Mouse (Mus musculus) ES-Bruce4 (cell line): ENCODE measurements at regions not wholly inside any gene's neighbourhood (a gene's known extent, or its start where the extent isn't known, plus 50 kb on each side); places are given as distances from the start of the nearest gene placed in this dataset.

Experiments
- H3K27ac ChIP-seq: 2 replicates; pipeline ENCODE4 v1.5.1; 2012; ENCODE audit warnings: low read length, inconsistent platforms; ENCODE audit not compliant: insufficient read depth
- H3K27me3 ChIP-seq: 2 replicates; pipeline ENCODE4 v1.6.1; 2012; ENCODE audit warnings: mild to moderate bottlenecking, low read length, inconsistent platforms; ENCODE audit not compliant: control insufficient read depth, poor library complexity, insufficient read depth, severe bottlenecking
- H3K36me3 ChIP-seq: 2 replicates; pipeline ENCODE4 v1.6.1; 2012; ENCODE audit warnings: inconsistent platforms, mild to moderate bottlenecking, low read length, moderate library complexity; ENCODE audit not compliant: control insufficient read depth, poor library complexity, insufficient read depth, severe bottlenecking
- H3K4me1 ChIP-seq: one replicate; pipeline ENCODE4 v1.8.1; 2011; ENCODE audit warnings: low read length; ENCODE audit not compliant: control insufficient read depth, insufficient read depth
- H3K4me3 ChIP-seq: 2 replicates; pipeline ENCODE4 v1.5.1; 2011; ENCODE audit warnings: low read depth, mild to moderate bottlenecking, low read length
- H3K9ac ChIP-seq: 2 replicates; pipeline ENCODE4 v1.6.1; 2012; ENCODE audit warnings: low read depth, mild to moderate bottlenecking, inconsistent platforms; ENCODE audit not compliant: poor library complexity, severe bottlenecking
- H3K9me3 ChIP-seq: replicated peaks from 2 replicates; pipeline ENCODE4 v1.6.1; 2012; ENCODE audit warnings: mild to moderate bottlenecking, low read length, inconsistent platforms; ENCODE audit not compliant: control insufficient read depth, poor library complexity, insufficient read depth, severe bottlenecking
- CTCF ChIP-seq: IDR thresholded peaks from one replicate; pipeline ENCODE4 v1.8.1; 2011; ENCODE audit warnings: low read depth, low read length
- EP300 ChIP-seq: IDR thresholded peaks from 2 replicates; pipeline ENCODE4 v1.6.1; 2011; ENCODE audit warnings: low read depth, low read length; ENCODE audit not compliant: insufficient read depth
- POLR2A ChIP-seq: IDR thresholded peaks from one replicate; pipeline ENCODE4 v1.8.1; 2011; ENCODE audit warnings: low read length; ENCODE audit not compliant: insufficient read depth

DNA sequence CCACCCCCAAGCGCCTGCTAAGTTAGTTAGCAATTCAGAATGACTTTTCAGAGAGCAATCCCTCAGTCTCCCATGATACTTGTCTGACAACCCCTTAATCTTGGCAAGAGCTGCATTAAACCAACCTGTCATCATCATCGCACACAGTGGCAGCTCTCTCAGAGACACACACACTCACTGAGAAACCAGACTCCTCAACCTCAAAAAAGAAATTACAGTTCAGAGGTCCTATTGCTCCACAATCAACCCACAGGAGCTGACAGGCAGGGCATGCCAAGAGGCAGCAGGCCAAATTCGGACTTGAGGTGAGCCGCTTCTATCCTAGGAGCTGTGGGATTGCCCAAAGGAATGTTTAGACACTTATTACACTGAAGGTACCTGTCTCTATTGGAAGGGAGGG lies 343.3 kb upstream of the Clint1 start:
- no peak for TF ChIP-seq EP300
- TF ChIP-seq CTCF: no peak
- no peak for TF ChIP-seq POLR2A
- no peaks in the 10 kb centered on the region for H3K9me3 ChIP-seq
- H3K36me3 ChIP-seq: no peaks in the 10 kb centered on the region
- no peak overlapping the region for H3K9ac ChIP-seq
- H3K4me1 ChIP-seq: no peaks in the 10 kb centered on the region
- H3K4me3 ChIP-seq: no peak overlapping the region
- H3K27ac ChIP-seq: no peak overlapping the region
- no peaks in the 10 kb centered on the region for H3K27me3 ChIP-seq

DNA sequence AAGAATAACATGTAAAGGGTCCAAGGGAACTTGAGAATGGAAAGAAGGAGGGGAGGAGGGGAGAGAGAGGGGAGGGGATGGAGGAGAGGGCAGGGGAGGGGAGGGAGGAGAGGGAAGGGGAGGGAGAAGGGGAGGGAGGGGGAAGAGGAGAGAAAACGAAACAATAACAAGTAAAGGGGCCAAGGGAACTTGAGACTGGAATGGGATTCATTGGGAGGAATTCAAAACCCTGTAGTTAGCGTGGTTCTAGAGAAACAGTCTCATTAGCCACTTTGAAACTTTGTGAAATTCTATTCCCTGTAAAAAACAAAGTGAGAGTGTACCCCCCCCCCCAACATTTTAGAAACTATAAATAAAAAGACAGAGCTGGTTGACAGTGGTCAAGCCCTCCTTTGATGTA lies 342.6 kb upstream of the Clint1 start:
- Histone ChIP-seq H3K9ac (no peak overlapping the region), H3K27ac (no peak overlapping the region), H3K9me3 (no peaks in the 10 kb centered on the region), H3K27me3 (no peaks in the 10 kb centered on the region), H3K36me3 (no peaks in the 10 kb centered on the region), H3K4me1 (no peaks in the 10 kb centered on the region), H3K4me3 (no peak overlapping the region)
- TF ChIP-seq CTCF (no peak), EP300 (no peak), POLR2A (no peak)

DNA sequence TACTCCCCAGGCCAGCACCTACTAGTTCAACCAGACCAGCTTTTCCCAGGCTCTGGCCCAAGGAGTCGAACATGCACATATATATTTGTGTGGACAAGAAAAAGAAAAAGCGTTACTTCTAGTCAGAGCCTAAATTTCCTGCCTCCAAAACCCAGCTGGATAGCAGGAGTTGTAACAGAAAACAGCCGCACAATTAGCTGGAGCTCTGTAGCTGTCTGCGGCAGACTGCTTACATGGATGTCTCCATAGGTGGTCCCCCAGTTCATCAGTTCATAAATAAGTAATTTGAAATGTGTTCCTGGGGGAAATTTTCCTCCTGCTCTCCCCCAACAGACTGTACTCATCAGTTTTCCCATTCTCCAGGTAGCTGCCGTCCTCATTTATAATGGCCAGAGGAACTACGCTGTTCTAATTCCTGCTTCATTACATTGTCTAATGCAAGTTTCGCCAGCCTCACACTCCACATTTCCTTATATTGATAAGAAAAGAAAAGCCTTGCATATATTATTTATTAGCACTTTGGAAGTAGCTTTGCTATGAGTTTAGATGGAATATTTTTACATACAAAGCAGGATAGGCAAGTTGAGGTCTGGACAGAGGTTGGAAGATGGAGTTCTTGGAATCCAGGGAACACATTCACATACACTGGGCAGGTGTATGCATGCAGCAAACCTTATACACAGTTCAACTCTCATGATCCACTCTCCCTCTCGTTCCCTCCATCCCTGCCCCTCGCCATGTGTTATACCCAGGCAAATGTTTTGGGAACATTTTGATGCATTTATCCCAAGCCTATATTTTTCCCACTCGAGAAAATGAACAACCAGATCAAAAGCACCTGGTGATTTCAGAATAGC lies 337.2 kb upstream of the Clint1 start:
- Histone ChIP-seq H3K4me1 (no peaks in the 10 kb centered on the region), H3K9ac (no peak overlapping the region), H3K9me3 (no peaks in the 10 kb centered on the region), H3K27ac (no peak overlapping the region), H3K27me3 (no peaks in the 10 kb centered on the region), H3K4me3 (no peak overlapping the region), H3K36me3 (no peaks in the 10 kb centered on the region)
- TF ChIP-seq EP300 (no peak), POLR2A (no peak), CTCF (no peak)

DNA sequence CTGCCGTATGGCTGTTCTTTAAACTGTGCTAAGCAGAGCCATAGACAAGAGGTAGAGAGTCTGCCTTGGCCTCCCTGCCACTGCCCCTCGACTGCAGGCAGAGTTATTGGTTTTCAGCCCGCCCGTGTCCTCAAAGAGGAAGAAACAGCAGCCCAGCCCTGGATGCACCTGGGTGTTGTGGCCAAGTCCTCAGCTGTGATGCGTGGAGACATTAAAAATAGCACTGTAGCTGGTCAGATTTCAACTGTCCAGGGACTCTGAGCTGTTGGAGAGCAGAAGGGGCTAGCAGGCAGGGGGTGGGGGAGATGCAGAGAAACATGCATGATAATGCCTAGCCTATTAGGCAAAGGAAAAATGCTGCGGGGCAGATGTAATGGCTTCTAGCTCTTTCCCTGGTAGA lies 327.1 kb upstream of the Clint1 start:
- no peak overlapping the region for H3K9ac ChIP-seq
- TF ChIP-seq CTCF (no peak), POLR2A (no peak), EP300 (no peak)
- no peaks in the 10 kb centered on the region for H3K36me3 ChIP-seq
- H3K27me3 ChIP-seq: no peaks in the 10 kb centered on the region
- no peaks in the 10 kb centered on the region for H3K4me1 ChIP-seq
- no peak overlapping the region for H3K27ac ChIP-seq
- no peak overlapping the region for H3K4me3 ChIP-seq
- no peaks in the 10 kb centered on the region; the same call in 1 of the 2 replicates for H3K9me3 ChIP-seq

DNA sequence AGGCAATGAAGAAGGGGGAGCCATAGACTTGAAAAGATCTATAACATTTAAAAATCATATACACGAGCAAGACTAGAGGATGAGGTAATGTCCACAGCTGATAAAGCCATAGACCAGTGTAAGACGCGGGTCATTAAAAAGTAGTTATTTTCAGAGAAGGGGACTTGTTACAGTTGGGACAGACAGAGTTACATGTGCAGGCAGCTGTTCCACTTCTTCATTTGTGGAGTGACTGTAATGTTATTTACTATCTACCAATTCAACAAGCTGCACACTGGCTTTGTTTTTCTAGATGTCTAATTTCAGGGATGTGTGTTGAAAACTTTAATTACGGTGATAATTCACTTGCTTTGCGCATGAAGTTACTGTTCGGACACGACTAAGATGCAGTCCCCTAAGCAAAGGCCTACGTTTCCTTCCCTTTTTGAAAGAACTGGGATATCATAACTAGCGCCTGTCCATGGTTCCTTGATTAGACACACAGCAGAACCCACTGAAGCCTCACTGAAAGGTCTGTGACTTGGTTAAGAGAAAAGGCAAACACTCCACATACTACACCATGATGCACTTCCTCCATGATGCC lies 320.7 kb upstream of the Clint1 start:
- H3K36me3 ChIP-seq: no peaks in the 10 kb centered on the region
- H3K9ac ChIP-seq: no peak overlapping the region
- TF ChIP-seq EP300 (no peak), CTCF (no peak), POLR2A (no peak)
- H3K27me3 ChIP-seq: no peaks in the 10 kb centered on the region
- no peak overlapping the region for H3K4me3 ChIP-seq
- H3K27ac ChIP-seq: no peak overlapping the region
- H3K4me1 ChIP-seq: no peaks in the 10 kb centered on the region
- no peaks in the 10 kb centered on the region; the same call in 1 of the 2 replicates for H3K9me3 ChIP-seq

DNA sequence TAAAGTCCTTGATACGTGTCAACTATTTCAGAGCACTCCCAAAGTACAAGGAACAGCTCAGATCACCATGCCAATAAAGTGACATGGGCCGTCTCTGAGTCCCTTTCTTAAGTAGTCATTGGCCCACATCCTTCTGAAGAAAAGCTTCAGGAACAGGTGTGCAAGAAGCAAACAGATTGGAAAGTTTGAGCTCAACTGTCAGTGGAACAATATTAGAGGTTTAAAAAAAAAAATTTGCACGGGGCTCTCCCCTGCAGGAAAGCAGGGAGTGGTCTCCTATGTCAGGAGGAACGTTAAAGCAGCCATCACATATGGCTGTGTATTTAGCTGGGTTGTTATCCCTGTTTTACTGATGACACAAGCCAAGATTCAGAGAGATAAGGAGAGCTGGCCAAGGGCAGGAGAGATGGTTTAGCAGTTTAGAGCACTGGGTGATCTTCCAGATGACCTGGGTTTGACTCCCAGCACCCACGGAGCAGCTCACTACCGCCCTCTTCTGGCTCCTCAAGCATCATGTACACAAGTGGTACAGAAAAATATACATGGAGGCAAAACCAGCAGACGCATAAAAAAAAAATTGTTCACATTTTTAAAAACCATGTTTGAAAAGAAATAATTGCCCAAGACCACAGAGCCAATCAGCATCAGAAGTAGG lies 318.3 kb upstream of the Clint1 start:
- Histone ChIP-seq H3K27me3 (no peaks in the 10 kb centered on the region), H3K9me3 (no peaks in the 10 kb centered on the region), H3K36me3 (no peaks in the 10 kb centered on the region), H3K4me1 (no peaks in the 10 kb centered on the region), H3K27ac (no peak overlapping the region), H3K4me3 (no peak overlapping the region), H3K9ac (no peak overlapping the region)
- TF ChIP-seq POLR2A (no peak), CTCF (peak; percentile 74)
